Mouse (Mus musculus): ENCODE data around the gene Art4. TPM values are rescaled to one million over a fixed set of nuclear protein-coding genes. Genes with fewer than 3 reads are reported as not detected.

Art4 gene
- total and polyA plus RNA-seq, 2 experiments from 2014 or later: 0.23 TPM; not detected in 1

GRCm38 (mm10) chr6:136900369-136901009 lies 43.0 kb upstream of the Art4 start:
- Histone ChIP-seq H3K9ac (no peak overlapping the region), H3K4me3 (ENCODE audit: low read depth, low read length) (no peak overlapping the region), H3K4me2 (ENCODE audit: low read depth) (no peak overlapping the region), H3K27me3 (ENCODE audit: insufficient read depth, low read length) (no peaks in the 10 kb centered on the region), H3K36me3 (ENCODE audit: insufficient read depth) (no peaks in the 10 kb centered on the region), H3K27ac (ENCODE audit: low read depth, low read length) (no peak overlapping the region), H3K9me3 (ENCODE audit: low read length) (no peaks in the 10 kb centered on the region), H3K4me1 (ENCODE audit: insufficient read depth) (no peaks in the 10 kb centered on the region)
- WGBS: 83% methylated on average over 4 of the region's 4 CpGs
- no peak for TF ChIP-seq CTCF (IDR thresholded peaks at IDR 0.05; ENCODE audit: low read depth)
- ATAC-seq: no peak
- no peak for DNase-seq

DNA sequence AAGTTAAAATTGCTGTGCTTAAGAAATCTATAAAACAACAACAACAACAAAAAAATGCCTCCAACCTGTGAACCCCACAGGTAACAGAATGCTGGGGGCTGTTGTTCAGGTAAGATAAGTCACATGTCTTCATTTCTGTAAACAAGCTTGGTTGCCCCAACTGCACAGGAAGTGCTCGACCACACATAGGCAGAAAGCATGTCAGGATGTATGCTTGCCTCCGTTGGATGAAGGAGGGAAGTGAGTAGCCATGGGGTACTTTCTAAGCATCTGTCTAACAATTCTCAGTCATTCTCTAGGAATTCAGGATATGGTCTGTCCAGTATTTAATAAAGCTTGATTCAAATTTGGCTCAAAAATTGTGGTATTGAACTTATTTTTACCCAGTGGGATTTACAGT lies 41.4 kb upstream of the Art4 start:
- no peak for ATAC-seq
- no peak for DNase-seq
- H3K36me3 ChIP-seq (ENCODE audit: insufficient read depth): no peaks in the 10 kb centered on the region
- H3K4me3 ChIP-seq (ENCODE audit: low read depth, low read length): no peak overlapping the region
- no peak overlapping the region for H3K27ac ChIP-seq (ENCODE audit: low read depth, low read length)
- WGBS: 86% methylated on average over 2 of the region's 2 CpGs
- no peak overlapping the region for H3K9ac ChIP-seq
- no peaks in the 10 kb centered on the region for H3K4me1 ChIP-seq (ENCODE audit: insufficient read depth)
- TF ChIP-seq CTCF (IDR thresholded peaks at IDR 0.05; ENCODE audit: low read depth): no peak
- no peaks in the 10 kb centered on the region for H3K9me3 ChIP-seq (ENCODE audit: low read length)
- H3K27me3 ChIP-seq (ENCODE audit: insufficient read depth, low read length): no peaks in the 10 kb centered on the region
- no peak overlapping the region for H3K4me2 ChIP-seq (ENCODE audit: low read depth)

GRCm38 (mm10) chr6:136898222-136898621 lies 40.7 kb upstream of the Art4 start:
- Histone ChIP-seq H3K27ac (ENCODE audit: low read depth, low read length) (no peak overlapping the region), H3K36me3 (ENCODE audit: insufficient read depth) (no peaks in the 10 kb centered on the region), H3K9ac (no peak overlapping the region), H3K4me1 (ENCODE audit: insufficient read depth) (no peaks in the 10 kb centered on the region), H3K9me3 (ENCODE audit: low read length) (no peaks in the 10 kb centered on the region), H3K4me3 (ENCODE audit: low read depth, low read length) (no peak overlapping the region), H3K4me2 (ENCODE audit: low read depth) (no peak overlapping the region), H3K27me3 (ENCODE audit: insufficient read depth, low read length) (no peaks in the 10 kb centered on the region)
- no peak for TF ChIP-seq CTCF (IDR thresholded peaks at IDR 0.05; ENCODE audit: low read depth)
- 61% methylated on average over 4 of the region's 4 CpGs for WGBS
- ATAC-seq (no peak), DNase-seq (no peak)

DNA sequence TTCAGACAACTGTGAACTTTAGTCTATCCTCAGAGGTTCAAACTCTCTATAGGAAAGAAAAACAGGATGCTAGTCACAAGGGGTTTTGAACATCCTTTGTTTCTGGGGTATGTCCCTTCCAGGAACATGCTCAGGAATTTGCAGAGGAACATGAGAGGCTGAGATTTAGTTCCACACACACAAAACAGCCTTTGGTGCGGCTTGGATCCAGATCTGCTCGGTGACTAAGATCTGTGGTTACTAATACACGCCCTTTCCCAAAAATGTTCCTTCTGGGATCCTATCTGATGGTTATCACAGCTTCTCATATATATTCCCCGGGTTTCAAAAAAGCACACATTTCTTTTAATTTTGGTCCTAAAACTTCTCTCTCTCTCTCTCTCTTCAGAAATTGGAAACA lies 40.3 kb upstream of the Art4 start:
- no peak overlapping the region for H3K4me2 ChIP-seq (ENCODE audit: low read depth)
- no peaks in the 10 kb centered on the region for H3K4me1 ChIP-seq (ENCODE audit: insufficient read depth)
- no peak overlapping the region for H3K4me3 ChIP-seq (ENCODE audit: low read depth, low read length)
- H3K9me3 ChIP-seq (ENCODE audit: low read length): no peaks in the 10 kb centered on the region
- WGBS: 84% methylated on average over 4 of the region's 4 CpGs
- no peaks in the 10 kb centered on the region for H3K36me3 ChIP-seq (ENCODE audit: insufficient read depth)
- no peak overlapping the region for H3K9ac ChIP-seq
- no peak overlapping the region for H3K27ac ChIP-seq (ENCODE audit: low read depth, low read length)
- TF ChIP-seq CTCF (IDR thresholded peaks at IDR 0.05; ENCODE audit: low read depth): no peak
- DNase-seq (no peak), ATAC-seq (no peak)
- no peaks in the 10 kb centered on the region for H3K27me3 ChIP-seq (ENCODE audit: insufficient read depth, low read length)

GRCm38 (mm10) chr6:136894532-136895339 lies 37.2 kb upstream of the Art4 start:
- ATAC-seq (no peak), DNase-seq (no peak)
- no peaks in the 10 kb centered on the region for H3K9me3 ChIP-seq (ENCODE audit: low read length)
- H3K9ac ChIP-seq: no peak overlapping the region
- H3K36me3 ChIP-seq (ENCODE audit: insufficient read depth): no peaks in the 10 kb centered on the region
- TF ChIP-seq CTCF (IDR thresholded peaks at IDR 0.05; ENCODE audit: low read depth): no peak
- H3K4me1 ChIP-seq (ENCODE audit: insufficient read depth): no peaks in the 10 kb centered on the region
- H3K4me3 ChIP-seq (ENCODE audit: low read depth, low read length): no peak overlapping the region
- no peak overlapping the region for H3K27ac ChIP-seq (ENCODE audit: low read depth, low read length)
- H3K4me2 ChIP-seq (ENCODE audit: low read depth): no peak overlapping the region
- WGBS: 61% methylated on average over 15 of the region's 15 CpGs
- H3K27me3 ChIP-seq (ENCODE audit: insufficient read depth, low read length): no peaks in the 10 kb centered on the region

- Histone ChIP-seq H3K4me2 (ENCODE audit: low read depth) (no peak overlapping the region), H3K4me3 (ENCODE audit: low read depth, low read length) (no peak overlapping the region), H3K27me3 (ENCODE audit: insufficient read depth, low read length) (no peaks in the 10 kb centered on the region), H3K9me3 (ENCODE audit: low read length) (no peaks in the 10 kb centered on the region), H3K9ac (no peak overlapping the region), H3K36me3 (ENCODE audit: insufficient read depth) (no peaks in the 10 kb centered on the region), H3K27ac (ENCODE audit: low read depth, low read length) (no peak overlapping the region), H3K4me1 (ENCODE audit: insufficient read depth) (no peaks in the 10 kb centered on the region)
- 93% methylated on average over 2 of the region's 2 CpGs for WGBS
- ATAC-seq (no peak), DNase-seq (no peak)
- TF ChIP-seq CTCF (IDR thresholded peaks at IDR 0.05; ENCODE audit: low read depth): no peak
These were observed 34.5 kb upstream of the Art4 start for GRCm38 (mm10) chr6:136892002-136892401.

DNA sequence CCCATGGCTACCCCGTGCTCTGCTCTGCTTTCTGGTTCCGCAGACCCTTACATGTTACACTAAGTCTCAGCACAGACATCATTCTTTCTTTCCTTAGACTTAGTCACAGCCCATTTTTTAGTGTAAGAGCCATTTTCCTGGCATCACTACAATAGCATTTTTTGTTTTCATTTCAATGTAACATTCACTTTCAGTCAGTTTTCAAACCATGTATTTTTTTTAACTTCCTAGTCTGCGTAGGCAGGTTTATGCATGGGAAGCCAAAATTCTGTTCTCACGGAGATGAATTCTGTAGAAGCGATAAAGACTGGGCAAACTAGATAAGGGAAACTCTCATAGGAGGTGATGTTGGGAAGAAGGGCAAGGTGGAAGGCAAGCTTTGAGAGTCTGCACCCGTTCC lies 32.0 kb upstream of the Art4 start:
- Histone ChIP-seq H3K4me2 (ENCODE audit: low read depth) (no peak overlapping the region), H3K36me3 (ENCODE audit: insufficient read depth) (no peaks in the 10 kb centered on the region), H3K9me3 (ENCODE audit: low read length) (no peaks in the 10 kb centered on the region), H3K27ac (ENCODE audit: low read depth, low read length) (no peak overlapping the region), H3K4me3 (ENCODE audit: low read depth, low read length) (no peak overlapping the region), H3K9ac (no peak overlapping the region), H3K27me3 (ENCODE audit: insufficient read depth, low read length) (no peaks in the 10 kb centered on the region), H3K4me1 (ENCODE audit: insufficient read depth) (no peaks in the 10 kb centered on the region)
- DNase-seq (no peak), ATAC-seq (no peak)
- 85% methylated on average over 6 of the region's 6 CpGs for WGBS
- no peak for TF ChIP-seq CTCF (IDR thresholded peaks at IDR 0.05; ENCODE audit: low read depth)
